Mouse (Mus musculus) testis, adult 2 months (tissue): ENCODE measurements around the gene Chuk.

Experiments
- CTCF ChIP-seq: fragments of 200-500 bp; IDR thresholded peaks from 2 replicates; pipeline ENCODE4 v1.5.1; 2012; ENCODE audit warnings: low read depth, mild to moderate bottlenecking, inconsistent platforms, low read length, moderate library complexity; ENCODE audit not compliant: control insufficient read depth, insufficient read depth, insufficient replicate concordance
- POLR2A ChIP-seq: fragments of 200-500 bp; IDR thresholded peaks from 2 replicates; pipeline ENCODE4 v1.6.1; 2012; ENCODE audit warnings: low read depth, mild to moderate bottlenecking, inconsistent platforms, low read length, moderate library complexity; ENCODE audit not compliant: control insufficient read depth

- TF ChIP-seq CTCF (no peak), POLR2A (no peak)
Observed at GRCm38 (mm10) chr19:44100840-44101239, 6.4 kb downstream of the Chuk start.
